Mouse (Mus musculus) embryonic fibroblast, embryonic 13.5 days (primary cell): ENCODE results near the gene Pam16.

ENCODE experiments used
- CTCF ChIP-seq: IDR thresholded peaks from 2 replicates; pipeline ENCODE4 v1.5.1; 2011; ENCODE audit warnings: mild to moderate bottlenecking, control low read depth, low read length, moderate library complexity, borderline replicate concordance; ENCODE audit not compliant: insufficient read depth
- POLR2A ChIP-seq: IDR thresholded peaks from 2 replicates; pipeline ENCODE4 v1.6.1; 2011; ENCODE audit warnings: low read depth, mild to moderate bottlenecking, control low read depth, low read length, moderate library complexity

- TF ChIP-seq CTCF, result no peak
- no peak for TF ChIP-seq POLR2A
Measured at GRCm38 (mm10) chr16:4635760-4636159, 11.0 kb upstream of the Pam16 start.
